Mouse (Mus musculus): ENCODE data around the gene Slc1a2.

Slc1a2 gene

GRCm38 (mm10) chr2:102658163-102658660 lies at the start of gene Slc1a2:
Gene Slc1a2 (plus strand): TSS chr2:102658659.
- DNase-seq (ENCODE audit: low spot score in 2 of 2): no peak

DNA sequence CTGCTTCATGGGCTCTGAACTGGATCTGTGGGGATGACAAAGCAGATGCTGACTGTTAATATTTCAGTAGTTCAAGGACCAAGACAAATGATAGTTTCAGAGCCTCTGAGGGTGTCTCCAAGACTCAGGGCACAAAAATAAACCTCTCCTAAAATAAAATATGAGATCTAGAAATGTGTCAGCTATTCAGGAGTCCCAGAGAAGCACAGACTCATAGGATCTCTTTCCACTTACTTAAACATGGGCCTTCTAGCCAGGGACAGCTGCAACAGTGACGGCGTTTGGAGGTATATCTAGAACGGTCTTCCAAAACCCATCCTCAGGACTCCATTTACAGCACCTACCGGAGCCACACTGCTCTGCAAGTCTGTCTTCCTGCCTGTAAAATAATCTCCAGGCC lies 48.0 kb upstream of the Slc1a2 start:
- DNase-seq (ENCODE audit: low spot score in 2 of 2): no peak

- DNase-seq (ENCODE audit: low spot score in 2 of 2): no peak
These were observed 41.8 kb upstream of the Slc1a2 start for GRCm38 (mm10) chr2:102616637-102617036.

DNA sequence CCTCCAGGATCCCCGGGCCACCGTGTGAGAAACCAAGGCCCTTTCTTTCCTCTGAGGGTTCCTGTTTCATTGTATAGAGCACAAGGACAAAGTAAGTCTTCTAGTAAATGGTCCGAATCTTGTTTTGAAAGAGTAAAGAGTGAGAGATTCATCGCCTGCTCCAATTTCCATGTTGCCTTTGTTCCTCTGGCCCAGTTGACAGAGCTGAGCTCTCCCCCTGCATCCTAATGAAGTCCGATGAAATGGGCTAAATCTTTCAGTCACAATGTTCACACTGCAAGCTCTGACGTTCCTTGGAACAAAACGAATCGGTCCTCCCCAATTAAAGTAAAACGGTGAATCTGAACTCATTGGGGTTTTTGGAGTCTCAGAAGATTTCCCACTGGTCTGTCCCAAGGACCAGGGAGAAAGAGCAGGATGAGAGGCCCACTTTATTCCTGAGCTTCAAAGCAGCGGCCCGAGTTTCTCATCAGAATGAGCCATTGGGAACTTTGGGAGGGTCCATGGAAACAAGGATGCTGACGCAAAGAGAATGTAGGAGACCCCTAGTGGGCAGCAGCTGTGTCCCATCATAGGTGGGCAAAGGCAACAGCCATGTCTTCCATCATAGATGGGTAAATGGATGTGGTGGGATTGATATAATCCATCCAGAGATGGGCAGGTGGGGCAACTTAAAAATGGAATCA lies 37.6 kb upstream of the Slc1a2 start:
- DNase-seq (ENCODE audit: low spot score in 2 of 2): no peak

GRCm38 (mm10) chr2:102622176-102622575 lies 36.3 kb upstream of the Slc1a2 start:
- no peak for DNase-seq (ENCODE audit: low spot score in 2 of 2)

GRCm38 (mm10) chr2:102622943-102623342 lies 35.5 kb upstream of the Slc1a2 start:
- DNase-seq (ENCODE audit: low spot score in 2 of 2): no peak

GRCm38 (mm10) chr2:102624538-102624937 lies 33.9 kb upstream of the Slc1a2 start:
- DNase-seq (ENCODE audit: low spot score in 2 of 2): no peak

DNA sequence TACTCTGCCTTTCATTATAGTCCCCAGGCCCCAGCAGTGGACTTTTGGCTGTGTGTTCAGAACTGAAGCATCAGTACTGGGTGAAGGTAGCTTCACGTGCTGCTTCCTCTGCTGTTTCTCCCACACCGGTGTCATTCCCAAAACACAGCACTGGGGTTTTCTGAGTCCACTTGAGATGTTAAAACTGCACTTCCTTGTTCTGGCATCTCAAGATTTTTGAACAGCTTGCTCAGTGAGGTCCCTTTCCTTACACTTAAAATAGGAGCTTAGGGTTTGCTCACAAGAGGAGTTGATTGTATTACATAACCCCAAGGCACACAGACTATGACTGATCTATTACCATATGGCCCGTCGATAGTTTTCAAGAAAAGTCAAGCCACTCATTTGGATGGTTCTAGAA lies 26.1 kb upstream of the Slc1a2 start:
- no peak for DNase-seq (ENCODE audit: low spot score in 2 of 2)

GRCm38 (mm10) chr2:102634010-102634409 lies 24.4 kb upstream of the Slc1a2 start:
- no peak for DNase-seq (ENCODE audit: low spot score in 2 of 2)

DNA sequence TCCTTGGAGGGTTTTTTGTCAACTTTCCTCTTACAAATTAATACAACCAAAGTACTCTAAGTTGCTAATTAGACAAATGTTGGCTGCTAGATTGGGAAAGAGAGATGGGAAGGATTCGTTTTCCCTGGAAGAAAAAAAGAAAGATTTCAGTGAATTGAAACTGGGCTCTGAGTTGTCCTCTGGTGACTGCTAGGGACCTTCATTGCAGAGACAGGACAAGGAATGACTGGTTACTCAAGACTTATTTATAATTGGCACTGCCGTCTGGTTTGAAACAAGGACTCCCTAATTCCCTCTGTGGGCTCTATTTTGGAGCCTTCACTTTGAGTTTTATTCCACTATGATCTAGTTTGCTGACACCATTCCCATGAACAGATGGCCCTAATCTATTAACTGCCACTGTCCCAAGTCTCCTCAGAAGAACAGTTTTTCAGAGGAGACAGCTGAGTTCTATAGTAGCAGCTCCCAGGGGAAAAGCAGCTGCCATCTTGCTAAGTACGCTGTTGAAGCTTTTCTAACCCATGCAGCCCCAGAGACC lies 22.9 kb upstream of the Slc1a2 start:
- DNase-seq (ENCODE audit: low spot score in 2 of 2): peak; percentile 34 to 60

- peak; percentile 26 to 47 for DNase-seq (ENCODE audit: low spot score in 2 of 2)
These were observed 22.3 kb upstream of the Slc1a2 start for GRCm38 (mm10) chr2:102636116-102636600.

GRCm38 (mm10) chr2:102638140-102638539 lies 20.3 kb upstream of the Slc1a2 start:
- no peak for DNase-seq (ENCODE audit: low spot score in 2 of 2)

GRCm38 (mm10) chr2:102638690-102639089 lies 19.8 kb upstream of the Slc1a2 start:
- no peak for DNase-seq (ENCODE audit: low spot score in 2 of 2)

DNA sequence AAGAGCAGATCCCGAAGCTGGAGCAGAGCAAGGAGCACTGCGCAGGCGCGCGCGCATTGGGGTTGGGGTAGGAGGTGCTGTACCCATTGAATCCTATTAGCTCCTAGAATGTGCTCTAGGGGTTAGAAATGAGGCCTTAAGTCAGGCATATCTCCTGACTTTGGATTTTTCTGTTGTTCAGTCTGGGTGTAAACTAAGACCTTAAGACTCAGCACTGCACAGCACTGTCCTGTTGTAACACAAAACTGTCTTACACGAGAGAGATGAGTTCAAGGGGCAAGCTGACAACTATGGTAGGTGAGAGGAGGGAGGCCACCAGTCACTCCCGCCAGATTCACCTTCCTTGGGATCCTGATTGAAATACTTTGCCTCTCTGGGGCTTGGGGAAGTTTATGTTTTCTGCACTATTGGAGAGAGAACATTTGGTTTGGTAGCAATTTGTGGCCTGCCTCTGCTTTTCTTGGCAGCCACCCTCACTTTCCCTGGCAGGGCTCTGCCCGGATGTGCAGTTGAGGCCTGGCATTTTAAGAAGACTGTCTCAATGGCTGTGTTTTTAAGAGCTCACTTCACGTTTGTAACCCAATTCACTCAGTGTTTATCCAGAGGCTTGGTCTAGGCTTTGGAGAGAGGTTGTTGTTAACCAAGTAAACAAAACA lies 9.5 kb upstream of the Slc1a2 start:
- no peak for DNase-seq (ENCODE audit: low spot score in 2 of 2)

DNA sequence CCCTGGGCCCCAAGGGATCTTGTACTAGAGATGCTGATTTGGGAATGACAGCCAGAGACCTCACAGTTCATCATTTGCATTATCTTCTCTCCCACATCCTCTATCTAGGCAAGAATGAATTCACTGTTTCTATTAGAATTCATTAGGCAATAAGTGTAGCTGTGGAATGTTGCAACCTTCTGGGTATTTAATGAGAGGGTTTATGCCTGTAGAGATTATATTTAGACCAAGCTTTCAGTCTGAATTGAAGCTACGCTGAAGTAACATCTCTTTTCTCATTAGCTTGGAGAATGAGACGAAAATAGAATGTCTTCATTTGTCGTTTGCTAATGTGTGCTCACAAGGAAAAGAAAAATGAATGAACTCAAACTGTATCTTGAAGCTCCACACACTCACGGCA lies 8.1 kb upstream of the Slc1a2 start:
- no peak for DNase-seq (ENCODE audit: low spot score in 2 of 2)

DNA sequence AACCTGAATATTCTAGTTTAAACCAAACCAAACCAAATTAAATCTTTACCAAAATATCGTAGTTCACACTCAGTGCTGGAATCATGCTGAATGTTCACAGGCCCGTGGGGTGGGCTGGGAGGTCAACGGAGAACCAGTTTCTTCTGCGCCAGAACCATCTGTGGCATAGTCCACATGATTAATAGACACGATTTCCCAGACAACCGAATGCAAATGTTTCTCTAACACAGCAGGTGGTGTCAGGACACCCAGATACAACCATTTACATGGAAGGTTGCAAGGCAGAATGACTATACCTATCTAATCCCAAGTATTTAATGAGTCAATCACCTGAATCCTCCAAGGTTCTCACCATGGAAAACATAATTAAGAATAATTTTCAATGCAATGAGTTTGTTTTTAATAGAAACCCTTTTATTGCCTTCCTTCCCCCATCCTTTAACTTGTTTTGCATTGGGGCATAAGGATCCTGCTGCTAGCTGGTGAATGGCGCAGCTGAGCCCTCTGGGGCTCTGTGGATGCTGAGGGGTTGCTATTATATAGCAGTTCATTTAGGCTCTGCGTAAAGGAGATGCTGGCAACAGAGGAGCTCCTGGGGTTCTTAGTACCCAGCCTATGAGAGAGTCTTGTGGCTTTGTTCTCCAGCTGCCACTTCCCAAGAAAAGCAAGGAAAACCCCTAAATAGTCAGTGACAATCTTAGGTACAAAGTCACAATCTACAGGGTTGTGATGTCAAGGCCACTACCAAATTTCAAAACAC lies 2.3 kb upstream of the Slc1a2 start:
- DNase-seq (ENCODE audit: low spot score in 2 of 2): no peak

- no peak for DNase-seq (ENCODE audit: low spot score in 2 of 2)
These were observed 733 bp upstream of the Slc1a2 start for GRCm38 (mm10) chr2:102657726-102658125.

DNA sequence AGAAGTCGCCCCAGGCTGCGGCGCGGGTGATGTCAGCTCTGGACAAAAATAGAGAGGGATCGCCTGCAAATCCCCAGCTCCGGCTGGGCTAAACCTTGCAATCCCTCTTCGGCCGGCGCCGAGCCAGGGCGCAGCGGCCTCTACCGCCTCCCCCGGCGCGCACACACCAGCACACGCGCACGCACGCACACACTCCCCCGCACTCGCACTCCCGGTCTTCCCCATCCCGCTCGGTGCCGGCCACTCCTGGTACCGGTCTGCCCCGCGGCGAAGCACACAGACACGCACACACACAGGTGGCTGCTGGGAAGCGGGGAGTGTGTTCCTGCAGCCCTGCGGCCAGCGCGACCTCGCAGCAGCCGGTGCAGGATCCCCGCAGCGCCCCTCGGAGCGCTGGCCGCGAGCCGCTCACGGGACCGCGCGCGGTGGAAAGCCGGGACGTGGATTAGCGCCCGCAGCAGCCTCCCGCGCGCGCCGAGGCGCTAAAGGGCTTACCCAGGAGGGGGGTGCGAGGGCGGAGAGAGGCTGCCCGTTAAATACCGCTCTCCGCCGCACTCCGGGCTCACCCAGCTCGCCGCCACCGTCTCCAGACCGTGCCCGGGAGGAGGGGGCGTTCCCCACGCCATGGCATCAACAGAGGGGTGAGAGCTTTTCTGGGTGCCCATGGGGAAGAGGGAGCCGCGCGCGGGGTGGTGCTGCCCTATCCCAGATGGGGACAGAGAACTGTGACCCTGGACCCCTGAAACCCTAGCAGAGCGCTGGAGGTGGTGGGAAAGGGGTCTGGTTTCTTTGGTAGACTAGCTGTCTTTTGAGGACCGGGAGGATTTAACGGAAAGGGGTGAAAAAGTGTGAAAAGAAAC lies 432 bp downstream of the Slc1a2 start:
- DNase-seq (ENCODE audit: low spot score in 2 of 2): no peak

- no peak for DNase-seq (ENCODE audit: low spot score in 2 of 2)
These were observed 1.0 kb downstream of the Slc1a2 start for GRCm38 (mm10) chr2:102659521-102659830.

DNA sequence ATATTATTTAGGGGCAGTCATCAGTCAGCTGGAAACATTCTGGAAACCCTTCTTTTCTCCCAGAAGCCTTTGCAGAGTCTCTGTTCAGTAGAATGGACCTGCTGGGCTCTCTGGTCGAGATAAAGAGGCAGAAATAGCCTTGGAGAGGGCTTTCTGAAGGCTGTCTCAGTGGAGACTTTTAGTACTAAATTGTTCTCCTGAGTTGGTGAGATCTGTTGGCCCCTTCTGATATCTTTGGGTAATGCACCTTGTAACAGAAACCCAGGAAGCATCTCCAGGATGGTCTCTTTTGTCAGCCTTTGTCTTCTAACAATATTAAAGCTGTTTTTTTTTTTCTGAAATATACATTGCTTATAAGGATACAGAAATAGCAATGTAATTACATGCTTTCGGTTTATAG lies 2.6 kb downstream of the Slc1a2 start:
- DNase-seq (ENCODE audit: low spot score in 2 of 2): no peak

DNA sequence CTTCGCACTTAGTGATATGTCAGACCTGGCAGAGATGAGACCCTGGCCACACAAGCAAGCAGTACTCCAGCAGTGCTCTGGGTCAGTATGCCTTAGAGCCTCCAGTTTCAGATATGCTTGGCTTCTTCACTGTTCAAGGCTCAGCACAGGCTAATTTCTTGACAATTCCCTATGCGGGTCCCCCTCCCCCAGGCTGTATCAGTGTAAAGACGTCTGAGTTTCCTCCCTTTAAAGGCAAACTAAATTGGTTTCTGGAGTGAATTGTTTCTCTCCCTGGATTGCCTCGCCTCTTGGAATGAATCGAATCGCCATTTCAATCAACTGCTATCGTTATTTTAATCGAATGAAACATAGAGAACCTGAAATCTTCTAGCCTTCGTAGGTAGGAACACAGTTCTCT lies 4.5 kb downstream of the Slc1a2 start:
- no peak for DNase-seq (ENCODE audit: low spot score in 2 of 2)

Data from heart, adult 9 months (tissue).